Mouse (Mus musculus) brown adipose tissue, adult 24 weeks (tissue): ENCODE data around the gene Hrasls. TPM values are rescaled to one million over a fixed set of nuclear protein-coding genes. Genes with fewer than 3 reads are reported as not detected.

Experiments
- H3K27ac ChIP-seq: fragments of 200-500 bp; replicated peaks from 2 replicates; pipeline ENCODE4 v1.5.1; 2012; ENCODE audit warnings: low read depth, mild to moderate bottlenecking, low read length
- H3K4me1 ChIP-seq: fragments of 200-500 bp; 2 replicates; pipeline ENCODE4 v1.6.1; 2012; ENCODE audit warnings: low read length, mixed read lengths; ENCODE audit not compliant: control insufficient read depth, insufficient read depth, insufficient read length
- H3K4me3 ChIP-seq: fragments of 200-500 bp; 2 replicates; pipeline ENCODE4 v1.5.1; 2012; ENCODE audit warnings: low read depth, mild to moderate bottlenecking, low read length, moderate library complexity; ENCODE audit not compliant: insufficient read depth
- polyA plus RNA-seq: library from polyadenylated mRNA; stranded (reverse); fragments of >200 nt; gene quantifications from 2 replicates; pipeline ENCODE4 v1.2.4, GENCODE M21; 2012; ENCODE audit not compliant: missing spikeins, insufficient read depth, insufficient read length

Gene Hrasls
- polyA plus RNA-seq, 1 experiment = 0.79 TPM

- Histone ChIP-seq H3K27ac (no peak overlapping the region), H3K4me3 (no peak overlapping the region), H3K4me1 (no peaks in the 10 kb centered on the region)
Observed at GRCm38 (mm10) chr16:29235951-29236350, 26.5 kb downstream of the Hrasls start.

GRCm38 (mm10) chr16:29254325-29254724 is 44.8 kb downstream of the Hrasls start:
- H3K27ac ChIP-seq = no peak overlapping the region
- no peak overlapping the region for H3K4me3 ChIP-seq
- H3K4me1 ChIP-seq = no peaks in the 10 kb centered on the region

Other genes with a start within 250 kb of the Hrasls start
- not detected in 2 replicates for gene Atp13a5, start 169.0 kb downstream of the Hrasls start, polyA plus RNA-seq